Mouse (Mus musculus) small intestine, adult 2 months (tissue): Measurements from ENCODE around the gene Ndufs3. TPM values are rescaled to one million over a fixed set of nuclear protein-coding genes. Genes with fewer than 3 reads are reported as not detected.

Experiments used
- H3K27ac ChIP-seq: fragments of 200-500 bp; 2 replicates; pipeline ENCODE4 v1.5.1; 2012; ENCODE audit warnings: low read depth, low read length, control low read depth, inconsistent platforms; ENCODE audit not compliant: insufficient read depth
- H3K27me3 ChIP-seq: fragments of 200-500 bp; 2 replicates; pipeline ENCODE4 v1.6.1; 2012; ENCODE audit warnings: mild to moderate bottlenecking, moderate library complexity, low read length, inconsistent platforms; ENCODE audit not compliant: control insufficient read depth, insufficient read depth
- H3K36me3 ChIP-seq: fragments of 200-500 bp; 2 replicates; pipeline ENCODE4 v1.6.1; 2012; ENCODE audit warnings: mild to moderate bottlenecking, low read length, control low read depth, inconsistent platforms; ENCODE audit not compliant: control insufficient read depth, insufficient read depth
- H3K4me1 ChIP-seq: fragments of 200-500 bp; 2 replicates; pipeline ENCODE4 v1.6.1; 2012; ENCODE audit warnings: low read length, inconsistent platforms, mixed read lengths; ENCODE audit not compliant: control insufficient read depth, insufficient read depth, insufficient read length
- H3K4me3 ChIP-seq: fragments of 200-500 bp; 2 replicates; pipeline ENCODE4 v1.5.1; 2012; ENCODE audit warnings: low read depth, mild to moderate bottlenecking, control low read depth, inconsistent platforms, low read length, moderate library complexity
- CTCF ChIP-seq: fragments of 200-500 bp; IDR thresholded peaks from 2 replicates; pipeline ENCODE4 v1.5.1; 2012; ENCODE audit warnings: low read depth, mild to moderate bottlenecking, control low read depth, inconsistent platforms, low read length, moderate library complexity, mixed read lengths; ENCODE audit not compliant: insufficient replicate concordance, insufficient read length; ENCODE audit errors: extremely low read depth
- POLR2A ChIP-seq: fragments of 200-500 bp; IDR thresholded peaks from 2 replicates; pipeline ENCODE4 v1.6.1; 2012; ENCODE audit warnings: low read depth, mild to moderate bottlenecking, control low read depth, inconsistent platforms, low read length, moderate library complexity
- WGBS: fragments of 180-500 bp; shearing (Covaris S2); methylation state at CpG from one replicate; pipeline ENCODE4 v1.1.7; 2018; 5-methylcytosine and 5-hydroxymethylcytosine counted together
- polyA plus RNA-seq: library from polyadenylated mRNA; depleted of rRNA; stranded (reverse); fragments of >200 nt; gene quantifications from 2 replicates; pipeline ENCODE4 v1.2.3, GENCODE M21; 2012; rRNA removed

Ndufs3 gene
- polyA plus RNA-seq, 1 experiment: 119 TPM

DNA sequence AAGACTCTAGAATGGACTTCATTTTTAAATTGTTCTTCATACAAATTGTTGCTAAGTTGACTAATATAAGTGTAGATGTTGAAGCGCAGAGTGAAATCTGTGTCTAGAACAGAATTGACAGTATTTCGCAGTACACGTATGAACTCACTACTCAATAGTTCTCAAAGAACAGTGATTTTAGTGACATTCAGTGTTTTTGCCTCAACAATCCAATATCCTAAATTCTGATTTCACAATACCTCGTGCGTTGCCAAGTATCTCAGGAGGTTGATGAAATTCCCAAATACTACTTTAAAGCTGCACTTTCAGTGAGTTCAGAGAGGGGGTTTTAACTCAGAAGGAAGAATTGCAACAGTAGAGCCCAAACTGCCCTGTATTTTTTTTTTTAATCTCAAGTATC lies 56.3 kb downstream of the Ndufs3 start:
- Histone ChIP-seq H3K4me3 (no peak overlapping the region), H3K36me3 (peaks cover 33% of the 10 kb centered on the region), H3K27me3 (no peaks in the 10 kb centered on the region), H3K4me1 (peaks cover 15% of the 10 kb centered on the region), H3K27ac (peak overlapping the region; percentile 46; the same call in 1 of the 2 replicates)
- TF ChIP-seq CTCF (no peak), POLR2A (no peak)
- WGBS: 31% methylated on average over 5 of the region's 5 CpGs

DNA sequence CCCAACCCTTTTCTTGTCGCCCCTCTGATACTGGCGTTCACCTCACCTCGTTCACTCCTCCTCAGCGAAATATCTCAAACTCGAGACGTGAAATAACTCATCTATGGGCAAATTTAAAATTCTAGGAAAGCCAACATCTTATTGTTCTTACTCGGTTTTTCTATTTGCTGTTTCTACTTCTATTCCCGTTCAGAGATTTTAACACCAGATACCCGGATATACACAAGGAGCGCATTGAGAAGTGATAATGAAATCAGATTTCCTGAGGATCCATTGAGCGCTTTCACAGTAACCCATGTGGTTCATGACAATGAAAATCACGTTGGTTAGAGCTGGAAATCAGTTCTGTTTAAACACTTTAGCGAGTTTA lies 57.0 kb downstream of the Ndufs3 start:
- H3K27ac ChIP-seq: peak overlapping the region; percentile 81
- peaks cover 27% of the 10 kb centered on the region for H3K36me3 ChIP-seq
- peaks cover 15% of the 10 kb centered on the region for H3K4me1 ChIP-seq
- under 1% methylated on average over 13 of the region's 13 CpGs for WGBS
- H3K4me3 ChIP-seq: peak overlapping the region; percentile 79
- TF ChIP-seq POLR2A (no peak), CTCF (no peak)
- no peaks in the 10 kb centered on the region for H3K27me3 ChIP-seq

DNA sequence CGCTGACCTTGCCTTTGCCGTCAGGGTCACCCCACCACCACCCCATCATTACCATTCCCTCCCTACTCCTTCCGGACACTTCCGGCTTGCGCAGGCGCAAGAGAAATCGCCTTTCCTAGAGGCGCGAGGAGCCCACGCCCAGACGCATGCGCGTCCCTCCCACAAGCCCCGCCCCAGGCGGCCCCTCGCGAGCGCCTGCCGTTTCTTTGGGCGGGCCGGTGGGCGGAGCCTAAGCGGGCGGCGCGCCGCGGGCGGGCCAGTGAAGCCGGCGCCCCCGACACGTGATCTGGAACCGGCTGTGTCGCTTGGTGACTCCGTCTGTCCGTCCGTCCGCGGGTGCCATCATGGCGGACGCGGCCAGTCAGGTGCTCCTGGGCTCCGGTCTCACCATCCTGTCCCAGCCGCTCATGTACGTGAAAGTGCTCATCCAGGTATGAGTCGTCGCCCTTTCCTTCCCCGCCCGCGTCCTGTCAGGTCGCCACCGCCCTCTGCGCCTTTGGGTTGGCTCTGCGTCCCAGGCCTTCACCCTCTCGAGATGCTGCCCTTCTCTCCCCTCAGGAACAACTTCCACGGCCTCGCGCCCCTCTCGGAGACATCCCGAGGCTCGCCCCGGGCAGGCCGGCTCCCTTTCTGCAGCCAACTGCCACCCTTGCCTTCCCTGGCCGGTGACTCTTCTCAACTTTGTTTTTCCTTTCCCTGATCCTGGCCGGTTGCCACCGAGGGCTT lies 57.5 kb downstream of the Ndufs3 start, which contains the start of gene Mtch2:
TSS of gene Mtch2 (plus strand) at position 201 of the 726 bp plus-strand sequence.
- TF ChIP-seq POLR2A (peak; percentile 65), CTCF (no peak)
- H3K27ac ChIP-seq: peak within 1 kb of the TSS; percentile 98
- peak within 1 kb of the TSS; percentile 79 for H3K4me3 ChIP-seq
- WGBS: under 1% methylated on average over 64 of the region's 67 CpGs
- no peaks in the 10 kb centered on the region for H3K27me3 ChIP-seq
- H3K36me3 ChIP-seq: peaks cover 22% of the 10 kb centered on the region
- H3K4me1 ChIP-seq: peaks cover 15% of the 10 kb centered on the region

DNA sequence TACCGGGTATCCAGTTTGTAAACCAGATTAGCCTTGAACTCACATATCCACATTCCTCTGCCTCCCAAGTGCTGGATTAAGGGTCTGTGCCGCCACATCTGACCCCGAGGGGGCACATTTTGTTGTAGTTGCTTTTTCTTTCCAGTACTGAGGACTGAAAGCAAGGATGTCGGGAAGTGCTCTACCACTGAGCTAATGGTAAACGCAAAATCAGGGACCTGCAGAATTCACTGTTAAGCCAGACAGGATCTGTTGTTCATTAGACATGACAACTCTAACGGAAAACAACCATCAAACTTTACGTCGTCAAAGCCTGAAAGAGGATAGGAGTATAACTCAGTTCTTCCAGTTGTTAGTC lies 58.1 kb downstream of the Ndufs3 start:
- Histone ChIP-seq H3K27me3 (no peaks in the 10 kb centered on the region), H3K4me1 (peaks cover 15% of the 10 kb centered on the region), H3K27ac (peak overlapping the region; percentile 98), H3K4me3 (peak overlapping the region; percentile 51), H3K36me3 (peaks cover 18% of the 10 kb centered on the region)
- TF ChIP-seq POLR2A (no peak), CTCF (no peak)
- 2% methylated on average over 8 of the region's 8 CpGs for WGBS

DNA sequence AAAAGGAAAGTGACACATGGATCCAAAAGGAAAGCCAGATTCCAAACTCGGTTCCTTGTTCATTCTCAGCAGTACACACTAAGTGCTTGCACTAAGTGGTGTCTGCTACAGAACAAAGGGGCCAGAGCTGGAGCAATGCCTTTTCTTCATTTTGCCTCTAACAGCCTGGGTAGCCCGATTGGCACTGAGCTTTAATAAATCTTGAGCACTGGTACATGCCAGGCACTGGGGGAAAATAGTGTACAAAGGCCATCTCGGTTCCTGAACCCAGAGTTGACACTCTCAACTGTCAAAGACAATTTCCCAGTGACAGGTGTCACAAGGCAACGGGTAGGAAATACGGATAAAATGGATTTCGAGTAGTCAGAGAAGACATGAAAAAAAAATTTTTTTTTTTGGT lies 58.5 kb downstream of the Ndufs3 start:
- TF ChIP-seq POLR2A (no peak), CTCF (no peak)
- H3K27me3 ChIP-seq: no peaks in the 10 kb centered on the region
- 27% methylated on average over 6 of the region's 6 CpGs for WGBS
- H3K4me1 ChIP-seq: peaks cover 15% of the 10 kb centered on the region
- H3K27ac ChIP-seq: peak overlapping the region; percentile 98
- no peak overlapping the region for H3K4me3 ChIP-seq
- peaks cover 15% of the 10 kb centered on the region for H3K36me3 ChIP-seq

DNA sequence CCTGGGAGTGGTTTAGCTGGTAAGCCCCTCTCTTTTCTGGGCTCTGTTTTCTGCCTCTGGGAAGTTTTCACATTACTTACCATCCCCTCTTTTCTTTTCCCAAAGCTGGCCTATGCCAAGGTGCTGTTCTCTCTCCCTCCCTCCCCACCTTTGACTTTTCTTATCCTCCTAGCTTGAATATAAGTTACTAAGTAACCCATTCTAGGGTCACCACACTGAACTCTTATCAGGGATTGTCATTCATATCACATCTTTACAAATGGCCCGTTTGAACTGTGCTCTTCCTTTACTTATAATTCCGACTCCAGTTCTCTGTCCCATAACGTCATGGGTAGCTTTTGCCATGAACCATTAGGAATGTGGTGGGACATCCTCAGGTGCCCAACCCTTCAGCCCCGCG lies 59.4 kb downstream of the Ndufs3 start:
- H3K27me3 ChIP-seq: no peaks in the 10 kb centered on the region
- peak overlapping the region; percentile 94 for H3K27ac ChIP-seq
- peaks cover 11% of the 10 kb centered on the region for H3K4me1 ChIP-seq
- H3K36me3 ChIP-seq: peaks cover 5% of the 10 kb centered on the region
- no peak overlapping the region for H3K4me3 ChIP-seq
- TF ChIP-seq POLR2A (no peak), CTCF (no peak)
- WGBS: 35% methylated on average over 5 of the region's 5 CpGs

Other genes with a start within 250 kb of the Ndufs3 start
- 1.8 and 3.5 TPM in 2 replicates for gene Nup160, start 227.6 kb downstream of the Ndufs3 start, polyA plus RNA-seq
- 12.0 and 19.9 TPM in 2 replicates for gene Fnbp4, start 159.5 kb downstream of the Ndufs3 start, polyA plus RNA-seq
- 0.08 and 0.22 TPM in 2 replicates for gene Agbl2, start 122.1 kb downstream of the Ndufs3 start, polyA plus RNA-seq
- 45.2 and 85.5 TPM in 2 replicates for gene Mtch2, start 57.7 kb downstream of the Ndufs3 start, polyA plus RNA-seq
- gene C1qtnf4, start 19.0 kb downstream of the Ndufs3 start, polyA plus RNA-seq: 3.5 and 4.0 TPM in 2 replicates
- 5.9 and 9.6 TPM in 2 replicates for gene Kbtbd4, start 87 bp downstream of the Ndufs3 start, polyA plus RNA-seq
- 16.8 and 25.0 TPM in 2 replicates for gene Celf1, start 35.6 kb upstream of the Ndufs3 start, polyA plus RNA-seq
- 0.32 and 0.51 TPM in 2 replicates for gene Rapsn, start 130.8 kb upstream of the Ndufs3 start, polyA plus RNA-seq
- gene Psmc3, start 149.2 kb upstream of the Ndufs3 start, polyA plus RNA-seq: 41.9 and 79.4 TPM in 2 replicates
- gene Slc39a13, start 165.6 kb upstream of the Ndufs3 start, polyA plus RNA-seq: 16.9 and 17.8 TPM in 2 replicates
- gene Spi1, start 177.6 kb upstream of the Ndufs3 start, polyA plus RNA-seq: 20.3 and 28.8 TPM in 2 replicates
- 0.04 and 0.05 TPM in 2 replicates for gene Mybpc3, start 213.3 kb upstream of the Ndufs3 start, polyA plus RNA-seq